Mouse (Mus musculus): ENCODE results near the gene Scube1. TPM values are rescaled to one million over a fixed set of nuclear protein-coding genes. Genes with fewer than 3 reads are reported as not detected.

Gene Scube1
- polyA plus RNA-seq, 1 experiment from 2014 or later: 3.0 TPM

DNA sequence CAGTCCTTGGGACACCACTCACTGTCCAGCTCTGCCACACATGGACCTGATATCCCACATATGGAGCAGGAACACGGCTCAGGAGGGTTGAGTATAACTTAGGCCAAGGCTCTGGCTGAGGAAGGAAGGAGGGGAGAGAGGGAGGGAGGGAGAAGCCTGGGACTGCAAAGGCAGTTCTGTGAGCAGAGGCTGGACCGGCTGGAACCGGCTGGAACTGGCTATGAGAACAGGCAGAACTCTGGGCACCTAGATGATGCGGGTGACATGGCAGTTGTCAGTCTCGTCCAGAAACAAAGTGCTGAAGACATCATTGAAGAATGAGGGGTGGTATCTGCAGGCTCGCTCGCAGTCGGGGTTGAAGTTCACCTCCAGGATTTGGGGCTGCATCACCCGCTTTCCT, 148.2 kb downstream of the Scube1 start:
- DNase-seq (ENCODE audit: low spot score) (no peak), ATAC-seq (replicated peaks; ENCODE audit: low FRiP score, low read depth) (no peak)
- H3K36me3 ChIP-seq (ENCODE audit: insufficient read depth, low read length): peaks cover 51% of the 10 kb centered on the region
- H3K9me3 ChIP-seq (replicated peaks; ENCODE audit: low read length): no peaks in the 10 kb centered on the region
- H3K9ac ChIP-seq (ENCODE audit: low read depth, low read length): no peak overlapping the region
- H3K27me3 ChIP-seq (ENCODE audit: insufficient read depth, low read length): no peaks in the 10 kb centered on the region
- no peak overlapping the region for H3K27ac ChIP-seq
- no peak for TF ChIP-seq CTCF (IDR thresholded peaks at IDR 0.05; ENCODE audit: low read depth)
- no peaks in the 10 kb centered on the region for H3K4me1 ChIP-seq (replicated peaks; ENCODE audit: insufficient read depth, low read length)
- H3K4me2 ChIP-seq (ENCODE audit: low read length): no peak overlapping the region
- WGBS: 88% methylated on average over 9 of the region's 9 CpGs
- no peak overlapping the region for H3K4me3 ChIP-seq (replicated peaks; ENCODE audit: low read depth, low read length)

DNA sequence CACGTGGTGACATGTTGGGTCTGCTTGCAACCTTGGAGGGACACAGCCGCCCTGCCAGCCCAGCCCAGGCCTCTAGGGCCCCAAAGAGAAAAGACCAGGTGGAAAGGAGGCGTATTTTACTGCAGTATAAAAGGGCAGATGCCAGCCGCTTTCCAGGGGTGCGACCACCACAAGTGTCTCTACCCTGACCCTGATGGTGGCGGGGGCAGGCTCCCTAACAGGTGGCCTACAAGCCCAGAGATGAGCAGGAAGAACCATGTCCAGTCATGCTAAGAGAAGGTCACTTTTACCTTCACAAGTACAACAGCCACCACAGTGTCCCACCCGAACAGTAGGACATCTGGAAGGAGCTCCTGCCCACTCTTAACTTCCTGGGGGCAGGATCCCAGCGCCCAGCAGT, 149.3 kb downstream of the Scube1 start:
- Histone ChIP-seq H3K27ac (no peak overlapping the region), H3K4me2 (ENCODE audit: low read length) (no peak overlapping the region), H3K36me3 (ENCODE audit: insufficient read depth, low read length) (peaks cover 43% of the 10 kb centered on the region), H3K4me1 (replicated peaks; ENCODE audit: insufficient read depth, low read length) (no peaks in the 10 kb centered on the region), H3K9me3 (replicated peaks; ENCODE audit: low read length) (no peaks in the 10 kb centered on the region), H3K9ac (ENCODE audit: low read depth, low read length) (no peak overlapping the region), H3K4me3 (replicated peaks; ENCODE audit: low read depth, low read length) (no peak overlapping the region), H3K27me3 (ENCODE audit: insufficient read depth, low read length) (no peaks in the 10 kb centered on the region)
- WGBS: 95% methylated on average over 8 of the region's 8 CpGs
- ATAC-seq (replicated peaks; ENCODE audit: low FRiP score, low read depth): no peak
- no peak for TF ChIP-seq CTCF (IDR thresholded peaks at IDR 0.05; ENCODE audit: low read depth)
- DNase-seq (ENCODE audit: low spot score): no peak

DNA sequence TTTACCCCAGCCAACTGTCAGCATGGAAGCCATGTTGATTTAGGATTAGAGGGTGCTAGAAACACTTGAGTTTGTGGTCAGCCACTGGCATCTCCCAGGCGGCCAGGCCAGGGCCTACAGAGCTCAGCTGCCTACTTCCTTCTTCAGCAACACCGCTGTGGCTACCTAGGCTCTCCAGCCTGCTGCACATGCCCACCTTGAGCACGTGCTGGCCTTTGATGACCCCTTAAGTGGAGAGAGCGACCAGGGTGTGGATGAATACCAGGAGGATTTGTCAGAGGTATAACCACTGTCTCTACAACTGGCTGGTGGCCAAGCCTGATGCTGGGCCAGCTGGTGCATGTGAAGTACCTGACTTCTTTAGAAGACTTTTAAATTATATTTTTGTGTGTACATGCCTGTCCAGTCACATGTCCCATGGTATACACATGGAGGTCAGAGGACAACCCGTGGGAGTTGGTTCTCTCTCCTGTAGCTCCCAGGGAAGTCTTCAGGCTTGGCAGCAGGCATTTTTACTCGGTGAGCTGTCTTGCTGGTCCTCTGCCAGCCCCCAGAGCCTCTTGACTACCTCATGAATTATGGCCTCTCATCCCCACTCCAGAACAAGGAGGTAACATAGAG, 150.0 kb downstream of the Scube1 start:
- 76% methylated on average over 6 of the region's 6 CpGs for WGBS
- DNase-seq (ENCODE audit: low spot score) (no peak), ATAC-seq (replicated peaks; ENCODE audit: low FRiP score, low read depth) (no peak)
- Histone ChIP-seq H3K36me3 (ENCODE audit: insufficient read depth, low read length) (peaks cover 43% of the 10 kb centered on the region), H3K9ac (ENCODE audit: low read depth, low read length) (no peak overlapping the region), H3K27me3 (ENCODE audit: insufficient read depth, low read length) (no peaks in the 10 kb centered on the region), H3K9me3 (replicated peaks; ENCODE audit: low read length) (no peaks in the 10 kb centered on the region), H3K4me1 (replicated peaks; ENCODE audit: insufficient read depth, low read length) (no peaks in the 10 kb centered on the region), H3K27ac (no peak overlapping the region), H3K4me2 (ENCODE audit: low read length) (no peak overlapping the region), H3K4me3 (replicated peaks; ENCODE audit: low read depth, low read length) (no peak overlapping the region)
- no peak for TF ChIP-seq CTCF (IDR thresholded peaks at IDR 0.05; ENCODE audit: low read depth)

DNA sequence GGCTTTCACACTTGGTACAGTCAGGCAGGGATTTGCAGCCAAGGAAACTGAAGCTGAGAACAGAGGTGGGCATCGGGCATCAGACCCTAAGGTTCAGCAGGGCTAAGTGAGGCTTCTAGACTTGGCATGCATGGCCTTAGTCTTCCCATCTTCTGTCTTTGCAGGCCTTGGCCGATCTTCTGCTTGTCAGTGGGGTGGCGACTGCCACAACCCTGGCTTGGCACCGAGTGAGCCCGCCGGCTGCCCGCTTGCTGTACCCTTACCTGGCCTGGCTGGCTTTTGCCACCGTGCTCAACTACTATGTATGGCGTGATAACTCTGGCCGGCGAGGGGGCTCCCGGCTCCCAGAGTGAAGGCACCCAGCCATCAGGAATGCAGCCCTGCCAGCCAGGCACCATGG, 151.2 kb downstream of the Scube1 start:
- no peak overlapping the region for H3K9ac ChIP-seq (ENCODE audit: low read depth, low read length)
- peaks cover 37% of the 10 kb centered on the region for H3K36me3 ChIP-seq (ENCODE audit: insufficient read depth, low read length)
- no peaks in the 10 kb centered on the region for H3K9me3 ChIP-seq (replicated peaks; ENCODE audit: low read length)
- no peaks in the 10 kb centered on the region for H3K4me1 ChIP-seq (replicated peaks; ENCODE audit: insufficient read depth, low read length)
- no peak for TF ChIP-seq CTCF (IDR thresholded peaks at IDR 0.05; ENCODE audit: low read depth)
- H3K27ac ChIP-seq: no peak overlapping the region
- WGBS: 95% methylated on average over 12 of the region's 12 CpGs
- no peak overlapping the region for H3K4me2 ChIP-seq (ENCODE audit: low read length)
- H3K27me3 ChIP-seq (ENCODE audit: insufficient read depth, low read length): no peaks in the 10 kb centered on the region
- ATAC-seq (replicated peaks; ENCODE audit: low FRiP score, low read depth): no peak
- DNase-seq (ENCODE audit: low spot score): no peak
- no peak overlapping the region for H3K4me3 ChIP-seq (replicated peaks; ENCODE audit: low read depth, low read length)

DNA sequence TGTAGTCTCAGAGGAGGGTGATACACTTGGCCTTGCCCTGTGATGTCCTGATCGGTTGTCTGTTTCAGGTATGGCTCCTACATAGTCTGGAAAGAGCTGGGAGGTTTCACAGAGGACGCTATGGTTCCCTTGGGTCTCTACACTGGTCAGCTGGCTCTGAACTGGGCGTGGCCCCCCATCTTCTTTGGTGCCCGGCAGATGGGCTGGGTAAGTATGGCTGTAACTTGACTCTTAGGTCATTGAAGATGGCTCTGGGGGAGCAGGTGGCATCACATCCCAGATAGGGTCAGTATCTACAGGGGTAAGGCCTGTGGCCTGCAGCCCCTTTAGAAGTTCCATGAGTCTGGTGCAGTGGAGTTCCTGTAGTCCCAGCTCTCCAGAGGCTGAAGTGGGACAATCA, 152.7 kb downstream of the Scube1 start:
- ATAC-seq (replicated peaks; ENCODE audit: low FRiP score, low read depth): no peak
- H3K36me3 ChIP-seq (ENCODE audit: insufficient read depth, low read length): peaks cover 25% of the 10 kb centered on the region
- no peak overlapping the region for H3K27ac ChIP-seq
- H3K4me3 ChIP-seq (replicated peaks; ENCODE audit: low read depth, low read length): no peak overlapping the region
- DNase-seq (ENCODE audit: low spot score): no peak
- H3K9ac ChIP-seq (ENCODE audit: low read depth, low read length): no peak overlapping the region
- 66% methylated on average over 4 of the region's 4 CpGs for WGBS
- TF ChIP-seq CTCF (IDR thresholded peaks at IDR 0.05; ENCODE audit: low read depth): no peak
- no peak overlapping the region for H3K4me2 ChIP-seq (ENCODE audit: low read length)
- H3K4me1 ChIP-seq (replicated peaks; ENCODE audit: insufficient read depth, low read length): no peaks in the 10 kb centered on the region
- no peaks in the 10 kb centered on the region for H3K9me3 ChIP-seq (replicated peaks; ENCODE audit: low read length)
- no peaks in the 10 kb centered on the region for H3K27me3 ChIP-seq (ENCODE audit: insufficient read depth, low read length)

DNA sequence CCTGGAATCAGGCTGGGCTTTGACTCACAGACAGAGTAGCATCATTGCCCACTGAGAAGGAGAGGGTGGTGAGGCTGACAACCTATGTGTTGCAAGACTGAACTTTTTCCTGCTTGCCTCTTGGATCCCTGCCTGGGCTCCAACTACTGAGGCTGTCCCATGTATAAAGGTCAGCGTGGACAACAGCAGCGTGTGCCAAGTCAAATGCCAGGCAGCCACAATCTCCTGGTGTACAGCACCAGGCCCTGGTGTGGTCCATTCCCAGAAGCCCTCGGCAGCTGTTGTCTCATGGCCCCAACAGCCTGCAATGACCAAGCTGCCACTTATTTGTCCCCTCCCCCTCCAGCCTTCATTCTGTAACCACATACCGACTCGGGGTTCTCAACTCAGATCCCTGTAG, 153.2 kb downstream of the Scube1 start:
- WGBS: 79% methylated on average over 5 of the region's 5 CpGs
- Histone ChIP-seq H3K9ac (ENCODE audit: low read depth, low read length) (no peak overlapping the region), H3K4me1 (replicated peaks; ENCODE audit: insufficient read depth, low read length) (no peaks in the 10 kb centered on the region), H3K27ac (no peak overlapping the region), H3K4me3 (replicated peaks; ENCODE audit: low read depth, low read length) (no peak overlapping the region), H3K4me2 (ENCODE audit: low read length) (no peak overlapping the region), H3K36me3 (ENCODE audit: insufficient read depth, low read length) (peaks cover 20% of the 10 kb centered on the region; the same call in 1 of the 2 replicates), H3K9me3 (replicated peaks; ENCODE audit: low read length) (no peaks in the 10 kb centered on the region), H3K27me3 (ENCODE audit: insufficient read depth, low read length) (no peaks in the 10 kb centered on the region)
- ATAC-seq (replicated peaks; ENCODE audit: low FRiP score, low read depth) (no peak), DNase-seq (ENCODE audit: low spot score) (no peak)
- no peak for TF ChIP-seq CTCF (IDR thresholded peaks at IDR 0.05; ENCODE audit: low read depth)

DNA sequence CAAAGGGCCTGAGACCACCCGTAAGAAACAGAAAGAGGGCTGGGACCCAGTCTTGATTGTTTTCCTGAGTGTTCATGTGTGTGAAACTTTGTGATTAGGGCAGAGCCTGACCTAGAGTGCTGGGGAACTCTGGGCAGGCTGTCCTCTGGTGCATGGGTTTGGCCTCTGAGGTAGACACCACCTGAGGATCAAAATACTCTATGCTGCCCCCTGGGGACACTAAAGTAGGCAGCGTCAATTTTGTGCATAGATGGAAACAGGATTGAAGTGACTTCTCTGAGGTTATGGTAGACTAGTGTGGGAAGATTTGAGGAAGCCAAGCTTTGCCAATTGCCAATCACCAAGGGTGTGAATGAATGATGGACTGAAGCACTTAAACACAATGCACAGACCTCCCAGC, 154.2 kb downstream of the Scube1 start:
- Histone ChIP-seq H3K36me3 (ENCODE audit: insufficient read depth, low read length) (peaks cover 10% of the 10 kb centered on the region; the same call in 1 of the 2 replicates), H3K4me2 (ENCODE audit: low read length) (no peak overlapping the region), H3K4me3 (replicated peaks; ENCODE audit: low read depth, low read length) (no peak overlapping the region), H3K9me3 (replicated peaks; ENCODE audit: low read length) (no peaks in the 10 kb centered on the region), H3K27me3 (ENCODE audit: insufficient read depth, low read length) (no peaks in the 10 kb centered on the region), H3K9ac (ENCODE audit: low read depth, low read length) (no peak overlapping the region), H3K27ac (no peak overlapping the region), H3K4me1 (replicated peaks; ENCODE audit: insufficient read depth, low read length) (no peaks in the 10 kb centered on the region)
- no peak for DNase-seq (ENCODE audit: low spot score)
- no peak for ATAC-seq (replicated peaks; ENCODE audit: low FRiP score, low read depth)
- WGBS: 64% methylated on average over 2 of the region's 2 CpGs
- peak; percentile 49; the same call in 1 of the 2 replicates for TF ChIP-seq CTCF (IDR thresholded peaks at IDR 0.05; ENCODE audit: low read depth)

All from kidney, postnatal 0 days (tissue).